In the genomic region with DNA sequence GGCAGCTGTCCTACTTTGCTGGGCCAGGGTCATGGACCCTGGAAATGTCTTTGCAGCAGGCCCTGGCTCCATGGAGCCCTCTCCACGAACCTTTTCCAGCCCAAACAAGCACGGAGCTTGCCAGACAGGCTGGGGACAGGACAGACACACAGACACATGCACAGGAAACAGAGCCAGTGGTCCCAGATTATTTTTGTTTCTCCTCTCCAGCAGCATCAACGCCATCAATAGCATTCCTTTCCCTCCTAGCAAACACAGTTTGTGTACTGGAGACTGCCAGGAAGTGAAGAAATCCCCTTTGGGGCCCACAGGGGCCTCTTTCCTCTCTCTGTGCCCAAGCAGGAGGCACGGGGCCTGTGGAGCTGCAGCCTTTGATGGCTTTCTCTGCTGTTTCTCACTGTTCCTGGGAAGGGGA, we compare ENCODE assay signal across 8 mouse cellular contexts.
A peak's percentile ranks its signal among the peaks of the same experiment; 100 is the strongest.
DNase-seq lines count a peak whose midpoint lies in the region; ATAC-seq and TF ChIP-seq lines count a peak whose summit lies in the region.

No protein-coding gene starts in this region.

- WGBS in embryonic facial prominence, embryonic 10.5 days = 16% methylated on average over 4 of the region's 4 CpGs
- WGBS in heart, embryonic 10.5 days = 6% methylated on average over 4 of the region's 4 CpGs
- 9% methylated on average over 4 of the region's 4 CpGs for WGBS in limb, embryonic 12.5 days
- WGBS in midbrain, postnatal 0 days = 11% methylated on average over 4 of the region's 4 CpGs

- no peaks in the 10 kb centered on the region for H3K36me3 ChIP-seq in embryonic facial prominence, embryonic 10.5 days (replicated peaks)
- H3K36me3 ChIP-seq in heart, embryonic 10.5 days = no peaks in the 10 kb centered on the region
- H3K36me3 ChIP-seq in limb, embryonic 12.5 days = no peaks in the 10 kb centered on the region
- H3K36me3 ChIP-seq in midbrain, postnatal 0 days (ENCODE audit: insufficient read depth, low read length) = no peaks in the 10 kb centered on the region

- 0 out of 2 replicates have a peak overlapping the region, but pooled peaks have one; percentile 44 for H3K9ac ChIP-seq in limb, embryonic 12.5 days (replicated peaks)
- H3K9ac ChIP-seq in midbrain, postnatal 0 days (replicated peaks; ENCODE audit: low read length, poor library complexity, severe bottlenecking) = no peak overlapping the region

- no peaks in the 10 kb centered on the region for H3K9me3 ChIP-seq in embryonic facial prominence, embryonic 10.5 days
- H3K9me3 ChIP-seq in heart, embryonic 10.5 days = no peaks in the 10 kb centered on the region
- H3K9me3 ChIP-seq in limb, embryonic 12.5 days = no peaks in the 10 kb centered on the region
- no peaks in the 10 kb centered on the region for H3K9me3 ChIP-seq in midbrain, postnatal 0 days (ENCODE audit: low read length)

- H3K27me3 ChIP-seq in embryonic facial prominence, embryonic 10.5 days (replicated peaks; ENCODE audit: low read depth, poor library complexity, severe bottlenecking) = no peaks in the 10 kb centered on the region
- H3K27me3 ChIP-seq in heart, embryonic 10.5 days (ENCODE audit: insufficient read depth, poor library complexity, severe bottlenecking) = no peaks in the 10 kb centered on the region
- no peaks in the 10 kb centered on the region for H3K27me3 ChIP-seq in limb, embryonic 12.5 days
- H3K27me3 ChIP-seq in midbrain, postnatal 0 days (ENCODE audit: insufficient read depth, low read length) = no peaks in the 10 kb centered on the region

- no peak for ATAC-seq in limb, embryonic 12.5 days (ENCODE audit: insufficient number of reproducible peaks, insufficient read depth, low FRiP score, low TSS enrichment, low read depth)
- no peak; the same call in 1 of the 2 replicates for ATAC-seq in midbrain, postnatal 0 days (ENCODE audit: low FRiP score)

- H3K4me2 ChIP-seq in limb, embryonic 12.5 days = no peak overlapping the region
- no peak overlapping the region for H3K4me2 ChIP-seq in midbrain, postnatal 0 days (ENCODE audit: low read depth, low read length, poor library complexity, severe bottlenecking)

- peaks cover 14% of the 10 kb centered on the region for H3K4me1 ChIP-seq in embryonic facial prominence, embryonic 10.5 days
- peaks cover 14% of the 10 kb centered on the region for H3K4me1 ChIP-seq in heart, embryonic 10.5 days
- peaks cover 10% of the 10 kb centered on the region for H3K4me1 ChIP-seq in limb, embryonic 12.5 days (replicated peaks)
- H3K4me1 ChIP-seq in midbrain, postnatal 0 days (ENCODE audit: insufficient read depth, low read length) = peaks cover 3% of the 10 kb centered on the region; the same call in 1 of the 2 replicates

- peak; percentile 8 for DNase-seq in layer of hippocampus, adult 11-12 months (ENCODE audit: low spot score)
- no peak for DNase-seq in layer of hippocampus, adult 8-10 months (ENCODE audit: low spot score in 2 of 2)
- peak; percentile 47 for DNase-seq in embryonic facial prominence, embryonic 10.5 days (ENCODE audit: low spot score)
- DNase-seq in heart, embryonic 10.5 days (ENCODE audit: low spot score) = peak; percentile 77
- peak; percentile 32 for DNase-seq in midbrain, postnatal 0 days (ENCODE audit: low spot score)
- DNase-seq in spleen, adult 12 weeks (ENCODE audit: low spot score) = no peak
- no peak for DNase-seq in T-cell, adult 2 months (ENCODE audit: low spot score)

- no peak for TF ChIP-seq CTCF in midbrain, postnatal 0 days (IDR thresholded peaks at IDR 0.05)

- no peak overlapping the region for H3K4me3 ChIP-seq in embryonic facial prominence, embryonic 10.5 days
- H3K4me3 ChIP-seq in heart, embryonic 10.5 days = no peak overlapping the region
- no peak overlapping the region for H3K4me3 ChIP-seq in limb, embryonic 12.5 days (replicated peaks)
- no peak overlapping the region for H3K4me3 ChIP-seq in midbrain, postnatal 0 days (ENCODE audit: low read depth, low read length)

- peak overlapping the region; percentile 86 for H3K27ac ChIP-seq in embryonic facial prominence, embryonic 10.5 days (replicated peaks)
- H3K27ac ChIP-seq in heart, embryonic 10.5 days = peak overlapping the region; percentile 75
- H3K27ac ChIP-seq in limb, embryonic 12.5 days = peak overlapping the region; percentile 74
- no peak overlapping the region for H3K27ac ChIP-seq in midbrain, postnatal 0 days (ENCODE audit: low read depth, low read length)

Comparison
In these comparisons a context has a peak if more than half of its experiments do, and no peak if none do; other contexts are left out.
1. DNase-seq: peak in layer of hippocampus, adult 11-12 months (single experiment), embryonic facial prominence, embryonic 10.5 days (single experiment), heart, embryonic 10.5 days (single experiment) and midbrain, postnatal 0 days (single experiment); none in layer of hippocampus, adult 8-10 months (0 of 2), spleen, adult 12 weeks (single experiment) and T-cell, adult 2 months (single experiment).